Mouse (Mus musculus): ENCODE data around the gene Slfn5. TPM values are rescaled to one million over a fixed set of nuclear protein-coding genes. Genes with fewer than 3 reads are reported as not detected.
"Not testable (repeated sequence)": the region's sequence is repeated elsewhere in the genome, so short reads cannot be mapped to it uniquely, and the experiment has no call there.

Slfn5 gene
- polyA plus RNA-seq, 1 experiment from 2014 or later = 0.14 TPM

GRCm38 (mm10) chr11:82954631-82955030 lies 3.5 kb downstream of the Slfn5 start:
- 77% methylated on average over 6 of the region's 6 CpGs for WGBS
- peaks cover 27% of the 10 kb centered on the region for H3K27me3 ChIP-seq (ENCODE audit: control insufficient read depth, insufficient read depth, low read length)
- no peak for ATAC-seq (ENCODE audit: low FRiP score)
- H3K27ac ChIP-seq (ENCODE audit: low read depth, low read length) = no peak overlapping the region
- H3K9me3 ChIP-seq (ENCODE audit: control insufficient read depth, low read length) = no peaks in the 10 kb centered on the region
- no peak overlapping the region for H3K4me3 ChIP-seq (ENCODE audit: low read depth, low read length)
- H3K4me1 ChIP-seq (ENCODE audit: control insufficient read depth, insufficient read depth, low read length) = peaks cover 2% of the 10 kb centered on the region; the same call in 1 of the 2 replicates
- no peak overlapping the region for H3K4me2 ChIP-seq
- H3K9ac ChIP-seq (ENCODE audit: low read length) = no peak overlapping the region
- DNase-seq (ENCODE audit: low spot score, missing footprints) = no peak
- no peaks in the 10 kb centered on the region for H3K36me3 ChIP-seq (ENCODE audit: control insufficient read depth, insufficient read depth, low read length)

DNA sequence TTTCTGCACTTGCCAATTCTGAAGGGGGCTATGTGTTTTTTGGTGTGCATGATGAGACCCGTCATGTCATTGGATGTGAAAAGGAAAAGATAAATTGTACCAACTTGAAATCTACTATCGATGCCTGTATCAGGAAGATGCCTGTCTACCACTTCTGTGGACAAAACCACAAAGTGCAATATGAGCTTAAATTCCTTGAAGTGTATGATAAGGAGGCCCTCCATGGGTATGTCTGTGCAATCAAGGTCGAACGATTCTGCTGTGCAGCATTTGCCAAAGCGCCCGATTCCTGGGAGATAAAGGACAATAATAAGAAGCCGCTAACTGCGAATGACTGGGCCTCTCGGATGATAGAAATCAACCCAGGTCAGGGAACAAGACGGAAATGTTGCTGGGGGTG lies 5.8 kb downstream of the Slfn5 start:
- Histone ChIP-seq H3K4me2 (no peak overlapping the region), H3K4me1 (ENCODE audit: control insufficient read depth, insufficient read depth, low read length) (no peaks in the 10 kb centered on the region), H3K9ac (ENCODE audit: low read length) (no peak overlapping the region), H3K27ac (ENCODE audit: low read depth, low read length) (no peak overlapping the region), H3K36me3 (ENCODE audit: control insufficient read depth, insufficient read depth, low read length) (no peaks in the 10 kb centered on the region), H3K4me3 (ENCODE audit: low read depth, low read length) (no peak overlapping the region), H3K27me3 (ENCODE audit: control insufficient read depth, insufficient read depth, low read length) (peaks cover 10% of the 10 kb centered on the region), H3K9me3 (ENCODE audit: control insufficient read depth, low read length) (no peaks in the 10 kb centered on the region)
- DNase-seq (ENCODE audit: low spot score, missing footprints) = no peak
- WGBS = 81% methylated on average over 10 of the region's 10 CpGs
- no peak for ATAC-seq (ENCODE audit: low FRiP score)

DNA sequence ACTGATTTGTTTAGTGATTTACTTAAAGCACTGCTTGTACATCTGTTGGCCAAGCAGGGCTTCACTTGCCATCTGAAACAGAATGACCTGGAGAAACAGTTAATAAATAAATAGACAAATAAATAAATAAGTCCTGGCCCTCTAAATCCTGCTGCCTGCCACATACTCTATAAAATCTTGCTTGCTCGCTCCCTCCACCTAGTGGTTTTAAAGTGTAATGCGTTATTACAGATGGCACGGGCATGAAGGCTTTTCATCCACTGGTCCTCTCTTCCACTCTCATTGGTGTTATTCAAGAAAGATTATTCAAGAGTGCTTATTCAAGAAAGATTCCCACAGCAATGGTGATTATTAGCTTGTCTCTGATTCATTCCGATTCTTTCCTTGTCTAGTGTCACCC lies 8.5 kb downstream of the Slfn5 start:
- Histone ChIP-seq H3K4me1 (ENCODE audit: control insufficient read depth, insufficient read depth, low read length) (no peaks in the 10 kb centered on the region), H3K4me2 (no peak overlapping the region), H3K36me3 (ENCODE audit: control insufficient read depth, insufficient read depth, low read length) (no peaks in the 10 kb centered on the region), H3K27ac (ENCODE audit: low read depth, low read length) (no peak overlapping the region), H3K27me3 (ENCODE audit: control insufficient read depth, insufficient read depth, low read length) (0 out of 2 replicates have a peak, but pooled peaks cover 1% of the 10 kb centered on the region), H3K9ac (ENCODE audit: low read length) (no peak overlapping the region), H3K9me3 (ENCODE audit: control insufficient read depth, low read length) (no peaks in the 10 kb centered on the region), H3K4me3 (ENCODE audit: low read depth, low read length) (no peak overlapping the region)
- DNase-seq (ENCODE audit: low spot score, missing footprints) (peak; percentile 87), ATAC-seq (ENCODE audit: low FRiP score) (no peak)
- WGBS = 16% methylated on average over 4 of the region's 4 CpGs

GRCm38 (mm10) chr11:82961743-82962142 lies 10.6 kb downstream of the Slfn5 start:
- H3K4me3 ChIP-seq (ENCODE audit: low read depth, low read length) = no peak overlapping the region
- H3K27me3 ChIP-seq (ENCODE audit: control insufficient read depth, insufficient read depth, low read length) = no peaks in the 10 kb centered on the region
- no peak for ATAC-seq (ENCODE audit: low FRiP score)
- DNase-seq (ENCODE audit: low spot score, missing footprints) = no peak
- no peak overlapping the region for H3K27ac ChIP-seq (ENCODE audit: low read depth, low read length)
- no peaks in the 10 kb centered on the region for H3K36me3 ChIP-seq (ENCODE audit: control insufficient read depth, insufficient read depth, low read length)
- H3K9ac ChIP-seq (ENCODE audit: low read length) = no peak overlapping the region
- 82% methylated on average over 2 of the region's 2 CpGs for WGBS
- H3K4me2 ChIP-seq = no peak overlapping the region
- no peaks in the 10 kb centered on the region for H3K9me3 ChIP-seq (ENCODE audit: control insufficient read depth, low read length)
- no peaks in the 10 kb centered on the region for H3K4me1 ChIP-seq (ENCODE audit: control insufficient read depth, insufficient read depth, low read length)

- 90% methylated on average over 8 of the region's 8 CpGs for WGBS
- Histone ChIP-seq H3K4me2 (no peak overlapping the region), H3K27ac (ENCODE audit: low read depth, low read length) (no peak overlapping the region), H3K27me3 (ENCODE audit: control insufficient read depth, insufficient read depth, low read length) (no peaks in the 10 kb centered on the region), H3K9ac (ENCODE audit: low read length) (no peak overlapping the region), H3K9me3 (ENCODE audit: control insufficient read depth, low read length) (no peaks in the 10 kb centered on the region), H3K4me3 (ENCODE audit: low read depth, low read length) (no peak overlapping the region), H3K36me3 (ENCODE audit: control insufficient read depth, insufficient read depth, low read length) (no peaks in the 10 kb centered on the region), H3K4me1 (ENCODE audit: control insufficient read depth, insufficient read depth, low read length) (no peaks in the 10 kb centered on the region)
- DNase-seq (ENCODE audit: low spot score, missing footprints) (no peak), ATAC-seq (ENCODE audit: low FRiP score) (no peak)
These were observed 11.1 kb downstream of the Slfn5 start for GRCm38 (mm10) chr11:82962215-82962614.

GRCm38 (mm10) chr11:82970712-82971589 lies 19.8 kb downstream of the Slfn5 start:
- no peak overlapping the region for H3K27ac ChIP-seq (ENCODE audit: low read depth, low read length)
- 9% methylated on average over 31 of the region's 31 CpGs for WGBS

DNA sequence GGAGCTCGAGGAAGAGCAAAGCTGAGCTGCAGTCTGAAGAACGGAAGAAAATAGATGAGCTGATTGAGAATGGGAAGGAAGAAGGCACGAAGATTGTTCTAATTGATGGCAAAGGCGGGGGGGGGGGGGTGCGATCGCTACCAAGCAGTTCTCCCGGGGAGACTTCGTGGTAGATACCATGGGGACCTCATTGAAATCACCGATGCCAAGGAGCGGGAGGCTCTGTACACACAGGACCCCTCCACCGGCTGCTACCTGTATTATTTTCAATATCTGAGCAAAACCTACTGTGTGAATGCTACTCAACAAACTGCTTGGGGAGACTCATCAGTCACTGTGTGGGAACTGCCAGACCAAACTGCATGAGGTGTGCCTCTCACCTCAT lies 20.4 kb downstream of the Slfn5 start:
- DNase-seq (ENCODE audit: low spot score, missing footprints) (no peak), ATAC-seq (ENCODE audit: low FRiP score) (no peak)
- Histone ChIP-seq H3K4me3 (ENCODE audit: low read depth, low read length) (no peak overlapping the region), H3K4me2 (peak overlapping the region; percentile 44), H3K9me3 (ENCODE audit: control insufficient read depth, low read length) (no peaks in the 10 kb centered on the region), H3K36me3 (ENCODE audit: control insufficient read depth, insufficient read depth, low read length) (no peaks in the 10 kb centered on the region), H3K27me3 (ENCODE audit: control insufficient read depth, insufficient read depth, low read length) (no peaks in the 10 kb centered on the region), H3K9ac (ENCODE audit: low read length) (peak overlapping the region; percentile 37; the same call in 1 of the 2 replicates), H3K4me1 (ENCODE audit: control insufficient read depth, insufficient read depth, low read length) (no peaks in the 10 kb centered on the region; the same call in 1 of the 2 replicates), H3K27ac (ENCODE audit: low read depth, low read length) (no peak overlapping the region)
- 80% methylated on average over 11 of the region's 11 CpGs for WGBS

More at GRCm38 (mm10) chr11:82970712-82971589, 19.8 kb downstream of the Slfn5 start:
- ATAC-seq (ENCODE audit: low FRiP score) = peak; percentile 52; the same call in 1 of the 2 replicates
- peak; percentile 94 for DNase-seq (ENCODE audit: low spot score, missing footprints)
- no peaks in the 10 kb centered on the region; the same call in 1 of the 2 replicates for H3K4me1 ChIP-seq (ENCODE audit: control insufficient read depth, insufficient read depth, low read length)
- no peaks in the 10 kb centered on the region for H3K27me3 ChIP-seq (ENCODE audit: control insufficient read depth, insufficient read depth, low read length)
- peak overlapping the region; percentile 12 for H3K4me3 ChIP-seq (ENCODE audit: low read depth, low read length)
- peak overlapping the region; percentile 44 for H3K4me2 ChIP-seq
- H3K9me3 ChIP-seq (ENCODE audit: control insufficient read depth, low read length) = no peaks in the 10 kb centered on the region
- no peaks in the 10 kb centered on the region for H3K36me3 ChIP-seq (ENCODE audit: control insufficient read depth, insufficient read depth, low read length)
- H3K9ac ChIP-seq (ENCODE audit: low read length) = peak overlapping the region; percentile 37

- DNase-seq (ENCODE audit: low spot score, missing footprints) (no peak), ATAC-seq (ENCODE audit: low FRiP score) (no peak)
- H3K36me3 ChIP-seq (ENCODE audit: control insufficient read depth, insufficient read depth, low read length) = no peaks in the 10 kb centered on the region
- H3K27me3 ChIP-seq (ENCODE audit: control insufficient read depth, insufficient read depth, low read length) = no peaks in the 10 kb centered on the region
- 57% methylated on average over 5 of the region's 5 CpGs for WGBS
- no peak overlapping the region for H3K27ac ChIP-seq (ENCODE audit: low read depth, low read length)
- no peaks in the 10 kb centered on the region for H3K9me3 ChIP-seq (ENCODE audit: control insufficient read depth, low read length)
- no peak overlapping the region for H3K4me3 ChIP-seq (ENCODE audit: low read depth, low read length)
- no peaks in the 10 kb centered on the region; the same call in 1 of the 2 replicates for H3K4me1 ChIP-seq (ENCODE audit: control insufficient read depth, insufficient read depth, low read length)
- H3K4me2 ChIP-seq = no peak overlapping the region
- H3K9ac ChIP-seq (ENCODE audit: low read length) = no peak overlapping the region
These were observed 22.8 kb downstream of the Slfn5 start for GRCm38 (mm10) chr11:82973916-82974315.

DNA sequence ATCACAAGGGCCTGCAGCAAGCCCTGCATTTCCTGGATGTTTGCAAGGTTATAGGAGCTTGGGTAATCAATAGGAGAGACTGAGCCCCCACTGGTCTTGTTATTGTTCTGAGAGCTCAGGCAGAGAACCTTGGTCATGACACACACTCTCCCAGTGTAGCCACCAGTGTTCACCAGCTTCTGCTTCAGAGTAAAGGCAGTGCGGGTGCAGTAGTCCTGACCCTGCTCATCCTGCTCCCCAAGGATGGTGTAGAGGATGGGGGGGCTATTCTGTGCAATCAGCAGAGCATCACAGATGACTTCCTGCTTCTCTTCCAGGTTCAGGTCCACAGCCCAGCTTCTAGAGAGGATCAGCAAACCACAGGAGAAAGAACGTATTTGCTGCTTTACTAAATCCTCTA lies 31.3 kb downstream of the Slfn5 start:
- H3K4me3 ChIP-seq (ENCODE audit: low read depth, low read length); H3K36me3 ChIP-seq (ENCODE audit: control insufficient read depth, insufficient read depth, low read length); H3K4me2 ChIP-seq; H3K9me3 ChIP-seq (ENCODE audit: control insufficient read depth, low read length); DNase-seq (ENCODE audit: low spot score, missing footprints); ATAC-seq (ENCODE audit: low FRiP score); H3K27me3 ChIP-seq (ENCODE audit: control insufficient read depth, insufficient read depth, low read length); H3K27ac ChIP-seq (ENCODE audit: low read depth, low read length); H3K4me1 ChIP-seq (ENCODE audit: control insufficient read depth, insufficient read depth, low read length); H3K9ac ChIP-seq (ENCODE audit: low read length): not testable (repeated sequence)
- 80% methylated on average over 2 of the region's 2 CpGs for WGBS

All from midbrain, embryonic 11.5 days (tissue).